In the genomic region with DNA sequence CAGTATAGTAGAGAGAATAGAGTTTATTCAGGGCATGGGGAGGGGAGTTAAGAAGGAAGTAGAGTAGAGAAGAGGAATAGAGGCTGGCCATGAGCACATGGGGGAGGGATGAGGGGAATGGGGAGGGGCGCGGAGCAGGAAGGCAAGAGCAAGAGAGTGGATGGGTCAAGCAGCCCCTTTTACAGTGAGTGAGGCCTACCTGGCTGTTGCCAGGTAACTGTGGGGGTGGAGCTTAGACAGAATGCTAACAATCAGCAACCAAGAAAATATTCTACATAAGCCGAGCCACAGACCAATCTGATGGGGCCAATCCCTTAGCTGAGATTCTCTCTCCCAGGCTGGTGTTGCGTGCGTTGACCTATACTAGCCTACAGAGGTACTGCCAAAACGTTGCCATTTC, we compare ENCODE assay signal across 33 mouse cellular contexts. TPM values are rescaled to one million over a fixed set of nuclear protein-coding genes. Genes with fewer than 3 reads are reported as not detected.
A peak's percentile ranks its signal among the peaks of the same experiment; 100 is the strongest.
DNase-seq lines count a peak whose midpoint lies in the region; ATAC-seq and TF ChIP-seq lines count a peak whose summit lies in the region.
"Had no signal": no experiment of that assay in that cellular context is flagged by ENCODE, and none has a peak within 500 bp of the region (broad histone marks: within the 10 kb centered on the region; RNA-seq: fewer than 3 reads in every experiment).

No protein-coding gene starts in this region.

- H3K4me2 ChIP-seq in kidney, postnatal 0 days (ENCODE audit: low read length): no peak overlapping the region
- H3K4me2 ChIP-seq in liver, embryonic 13.5 days: no peak overlapping the region
- no peak overlapping the region for H3K4me2 ChIP-seq in forebrain, embryonic 11.5 days (ENCODE audit: low read depth, low read length, severe bottlenecking)
- H3K4me2 ChIP-seq: forebrain, embryonic 12.5 days; heart, embryonic 11.5 days; hindbrain, embryonic 12.5 days; intestine, embryonic 15.5 days; limb, embryonic 15.5 days; lung, embryonic 15.5 days; midbrain, embryonic 15.5 days; neural tube, embryonic 15.5 days had no signal

- TF ChIP-seq CTCF in kidney, postnatal 0 days (IDR thresholded peaks at IDR 0.05; ENCODE audit: low read depth): no peak

- no peaks in the 10 kb centered on the region for H3K36me3 ChIP-seq in kidney, postnatal 0 days (ENCODE audit: insufficient read depth, low read length)
- H3K36me3 ChIP-seq in ES-E14 (ENCODE audit: control insufficient read depth, insufficient read depth, low read length, poor library complexity, severe bottlenecking): no peaks in the 10 kb centered on the region
- H3K36me3 ChIP-seq in liver, embryonic 13.5 days: no peaks in the 10 kb centered on the region
- no peaks in the 10 kb centered on the region for H3K36me3 ChIP-seq in forebrain, embryonic 11.5 days (ENCODE audit: control insufficient read depth, insufficient read depth, low read length)
- H3K36me3 ChIP-seq: forebrain, embryonic 12.5 days; hindbrain, embryonic 12.5 days; intestine, embryonic 15.5 days; limb, embryonic 15.5 days; lung, embryonic 15.5 days; midbrain, embryonic 10.5 days; midbrain, embryonic 15.5 days; neural tube, embryonic 15.5 days had no signal

- peaks cover 14% of the 10 kb centered on the region; the same call in 1 of the 2 replicates for H3K4me1 ChIP-seq in kidney, postnatal 0 days (replicated peaks; ENCODE audit: insufficient read depth, low read length)
- peaks cover 9 to 33% of the 10 kb centered on the region in 2 experiments; a peak in 3 of 4 replicates for H3K4me1 ChIP-seq in ES-E14 (ENCODE audit: control insufficient read depth in 2 of 2, insufficient read depth in 2 of 2, low read length in 2 of 2, poor library complexity in 1 of 2)
- H3K4me1 ChIP-seq in liver, embryonic 13.5 days (replicated peaks): peaks cover 69% of the 10 kb centered on the region
- H3K4me1 ChIP-seq in forebrain, embryonic 11.5 days (replicated peaks; ENCODE audit: control insufficient read depth, insufficient read depth, low read length): 0 out of 2 replicates have a peak, but pooled peaks cover 5% of the 10 kb centered on the region

- no peak for DNase-seq in kidney, postnatal 0 days (ENCODE audit: low spot score)
- DNase-seq in kidney, adult 11 months: no peak
- DNase-seq in ES-E14 (ENCODE audit: low read depth, low spot score): no peak
- no peak for DNase-seq in liver, embryonic 13.5 days
- no peak for DNase-seq in left cerebral cortex, adult 11 months (ENCODE audit: low spot score)
- no peak for DNase-seq in cerebellum, postnatal 36 days
- DNase-seq in forebrain, embryonic 11.5 days (ENCODE audit: low spot score): no peak
- DNase-seq: adrenal gland, postnatal 10 days; cerebellum, adult 11 months; cerebellum, adult 9-11 months; gastrocnemius, postnatal 25 days; heart, adult 18-20 months; heart, postnatal 36 days; layer of hippocampus, postnatal 36 days; right cerebral cortex, postnatal 25 days; spleen, adult 18-20 months; thymus, adult 2 months; thymus, postnatal 36 days had no signal

- in situ Hi-C loops in ES-E14 (cut with MboI; ENCODE audit: low sequenced_read_pairs in 2 of 2, unreplicated experiment in 2 of 2): no loop called here

- ATAC-seq in kidney, postnatal 0 days (replicated peaks; ENCODE audit: low FRiP score, low read depth): no peak
- no peak for ATAC-seq in liver, embryonic 13.5 days (ENCODE audit: low read depth)
- ATAC-seq in forebrain, embryonic 11.5 days (replicated peaks; ENCODE audit: low FRiP score): no peak
- ATAC-seq: hindbrain, postnatal 0 days; intestine, embryonic 15.5 days; midbrain, embryonic 15.5 days had no signal

- no peaks in the 10 kb centered on the region for H3K27me3 ChIP-seq in kidney, postnatal 0 days (ENCODE audit: insufficient read depth, low read length)
- no peaks in the 10 kb centered on the region for H3K27me3 ChIP-seq in liver, embryonic 13.5 days
- no peaks in the 10 kb centered on the region for H3K27me3 ChIP-seq in forebrain, embryonic 11.5 days (ENCODE audit: control insufficient read depth, insufficient read depth, low read length)
- H3K27me3 ChIP-seq: intestine, embryonic 15.5 days; limb, embryonic 15.5 days; lung, embryonic 15.5 days; midbrain, embryonic 15.5 days; neural tube, embryonic 15.5 days had no signal

- H3K9ac ChIP-seq in kidney, postnatal 0 days (ENCODE audit: low read depth, low read length): no peak overlapping the region
- H3K9ac ChIP-seq in ES-E14 (ENCODE audit: insufficient read depth, low read depth, low read length, poor library complexity, severe bottlenecking): peak overlapping the region; percentile 14; the same call in 1 of the 2 replicates
- no peak overlapping the region for H3K9ac ChIP-seq in liver, embryonic 13.5 days
- no peak overlapping the region for H3K9ac ChIP-seq in forebrain, embryonic 11.5 days (ENCODE audit: low read length)
- H3K9ac ChIP-seq: forebrain, embryonic 12.5 days; hindbrain, embryonic 12.5 days; intestine, embryonic 15.5 days; limb, embryonic 15.5 days; lung, embryonic 15.5 days; midbrain, embryonic 15.5 days; neural tube, embryonic 15.5 days had no signal

- no peaks in the 10 kb centered on the region for H3K9me3 ChIP-seq in kidney, postnatal 0 days (replicated peaks; ENCODE audit: low read length)
- no peaks in the 10 kb centered on the region for H3K9me3 ChIP-seq in ES-E14 (ENCODE audit: control insufficient read depth, insufficient read depth, low read depth, low read length)
- no peaks in the 10 kb centered on the region for H3K9me3 ChIP-seq in liver, embryonic 13.5 days (replicated peaks)
- H3K9me3 ChIP-seq in forebrain, embryonic 11.5 days (ENCODE audit: control insufficient read depth, low read length): no peaks in the 10 kb centered on the region
- H3K9me3 ChIP-seq: forebrain, embryonic 12.5 days; hindbrain, embryonic 12.5 days; intestine, embryonic 15.5 days; limb, embryonic 10.5 days; limb, embryonic 15.5 days; lung, embryonic 15.5 days; midbrain, embryonic 10.5 days; midbrain, embryonic 15.5 days; neural tube, embryonic 15.5 days had no signal

- peak overlapping the region; percentile 6; the same call in 1 of the 2 replicates for H3K27ac ChIP-seq in kidney, postnatal 0 days
- peak overlapping the region; percentile 48; the same call in 1 of the 2 replicates for H3K27ac ChIP-seq in ES-E14 (ENCODE audit: insufficient read depth, low read depth, low read length, poor library complexity, severe bottlenecking)
- peak overlapping the region; percentile 47 for H3K27ac ChIP-seq in liver, embryonic 13.5 days
- H3K27ac ChIP-seq in forebrain, embryonic 11.5 days (ENCODE audit: low read depth, low read length): no peak overlapping the region
- H3K27ac ChIP-seq: forebrain, embryonic 12.5 days; hindbrain, embryonic 12.5 days; hindbrain, postnatal 0 days; intestine, embryonic 15.5 days; limb, embryonic 10.5 days; lung, embryonic 15.5 days; midbrain, embryonic 10.5 days; midbrain, embryonic 15.5 days had no signal

- H3K4me3 ChIP-seq in kidney, postnatal 0 days (replicated peaks; ENCODE audit: low read depth, low read length): no peak overlapping the region
- peak overlapping the region in 1 of 2 experiments; percentile 50; a peak in 2 of 4 replicates for H3K4me3 ChIP-seq in ES-E14 (ENCODE audit: insufficient read depth in 1 of 2, low read depth in 1 of 2, low read length in 2 of 2, poor library complexity in 1 of 2, severe bottlenecking in 1 of 2)
- no peak overlapping the region for H3K4me3 ChIP-seq in liver, embryonic 13.5 days (replicated peaks)
- no peak overlapping the region for H3K4me3 ChIP-seq in forebrain, embryonic 11.5 days (ENCODE audit: low read depth, low read length)
- H3K4me3 ChIP-seq: erythroblast, embryonic 14.5 days; forebrain, embryonic 12.5 days; hindbrain, embryonic 12.5 days; intestine, embryonic 15.5 days; limb, embryonic 10.5 days; limb, embryonic 15.5 days; lung, embryonic 15.5 days; midbrain, embryonic 10.5 days; midbrain, embryonic 15.5 days; neural tube, embryonic 15.5 days had no signal

- 83% methylated on average over 6 of the region's 6 CpGs for WGBS in kidney, postnatal 0 days
- WGBS in liver, embryonic 13.5 days (ENCODE audit: insufficient replicate concordance): 86% methylated on average over 6 of the region's 6 CpGs
- 94% methylated on average over 6 of the region's 6 CpGs for WGBS in forebrain, embryonic 11.5 days

TF ChIP-seq in ES-E14, 5 proteins besides CTCF, POLR2A, EP300 and RAD21:
- TF ChIP-seq ZNF384 (IDR thresholded peaks at IDR 0.05; ENCODE audit: low read depth, low read length) (no peak), MAFK (IDR thresholded peaks at IDR 0.05; ENCODE audit: insufficient read depth, low read depth, low read length) (no peak), HCFC1 (IDR thresholded peaks at IDR 0.05; ENCODE audit: borderline replicate concordance, insufficient read depth, low read length) (no peak)

RNA-seq across cellular contexts. Expression of a gene that starts 26.5 kb away (rescaled TPM):
- 6.6 and 7.3 TPM in 2 replicates for polyA plus RNA-seq in kidney, postnatal 0 days (2015; fragmentation: Nextera tagmentation; extraction: Ambion mirVana)
- 5.8 and 6.4 TPM in 2 replicates for total RNA-seq in ES-E14 (2012; rRNA removed)
- polyA plus RNA-seq in liver, embryonic 13.5 days (2015; fragmentation: Nextera tagmentation; extraction: Ambion mirVana): 8.4 and 12.7 TPM in 2 replicates
- polyA plus RNA-seq in forebrain, embryonic 11.5 days (2014; fragmentation: Nextera tagmentation; extraction: Ambion mirVana): 34.0 and 37.0 TPM in 2 replicates

RNA-seq across cellular contexts. Expression of a gene that starts 39.4 kb away (rescaled TPM):
- polyA plus RNA-seq in kidney, postnatal 0 days (2015; fragmentation: Nextera tagmentation; extraction: Ambion mirVana): 0.22 TPM in 1 of 2 replicates, not detected in the other
- total RNA-seq in ES-E14 (2012; rRNA removed): 0.48 TPM in 1 of 2 replicates, not detected in the other
- polyA plus RNA-seq in liver, embryonic 13.5 days (2015; fragmentation: Nextera tagmentation; extraction: Ambion mirVana): 0.32 and 0.86 TPM in 2 replicates
- polyA plus RNA-seq in forebrain, embryonic 11.5 days (2014; fragmentation: Nextera tagmentation; extraction: Ambion mirVana): 4.6 TPM in 1 of 2 replicates, not detected in the other
- total RNA-seq: common myeloid progenitor, adult 5-6 weeks; hindbrain, postnatal 0 days; megakaryocyte progenitor cell, adult 5-6 weeks had no signal
- polyA plus RNA-seq: heart, embryonic 11.5 days; heart, embryonic 16.5 days; thymus, adult 2 months had no signal
